20 mouse cellular contexts compared by ENCODE assay signal in the genomic region with DNA sequence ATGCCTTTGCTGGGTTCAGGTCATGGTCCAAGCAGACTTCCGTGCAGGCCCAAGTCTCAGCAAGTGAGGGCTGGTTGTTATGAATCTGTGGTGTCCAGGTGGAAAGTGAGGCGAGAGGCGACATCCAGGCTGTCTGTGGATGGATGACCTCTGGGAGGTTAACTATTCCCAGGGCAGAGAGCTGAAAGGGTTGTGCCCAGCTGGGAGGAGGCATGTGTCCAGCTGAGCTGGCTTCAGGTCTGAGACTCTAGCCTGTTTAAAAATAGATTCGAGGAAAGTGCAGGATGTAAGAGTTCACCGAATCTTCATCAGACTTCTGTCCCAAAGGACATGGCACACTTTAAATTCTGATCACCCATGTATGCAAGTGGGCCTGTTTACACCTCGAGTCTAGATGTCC. TPM values are rescaled to one million over a fixed set of nuclear protein-coding genes. Genes with fewer than 3 reads are reported as not detected.
DNase-seq lines count a peak whose midpoint lies in the region; TF ChIP-seq lines count a peak whose summit lies in the region.
"Had no signal": no experiment of that assay in that cellular context is flagged by ENCODE, and none has a peak within 500 bp of the region (broad histone marks: within the 10 kb centered on the region; RNA-seq: fewer than 3 reads in every experiment).

No protein-coding gene starts in this region.

- peak overlapping the region; percentile 62 for H3K27ac ChIP-seq in heart, adult 2 months
- no peak overlapping the region for H3K27ac ChIP-seq in kidney, adult 2 months (ENCODE audit: insufficient read depth, low read depth, low read length)
- H3K27ac ChIP-seq: embryonic facial prominence, embryonic 15.5 days; hindbrain, embryonic 14.5 days; liver, embryonic 14.5 days; lung, embryonic 15.5 days; macrophage; midbrain, embryonic 10.5 days; stomach, postnatal 0 days had no signal

- peak; percentile 53 for DNase-seq in adrenal gland, postnatal 10 days
- no peak for DNase-seq in adrenal gland, adult 8-10 months
- DNase-seq in heart, adult 2 months = peak in 1 of 2 experiments; percentile 54
- no peak for DNase-seq in heart, postnatal 4 days
- peak; percentile 53 for DNase-seq in kidney, adult 2 months
- no peak for DNase-seq in kidney, postnatal 10 days
- DNase-seq in gastrocnemius, postnatal 10 days = peak; percentile 33
- DNase-seq in testis, postnatal 14 days (ENCODE audit: low spot score) = no peak
- DNase-seq: cerebellum, adult 18-20 months; cerebellum, postnatal 36 days; layer of hippocampus, postnatal 36 days; retina, postnatal 1 day; right cerebral cortex, postnatal 4 days had no signal

- H3K79me2 ChIP-seq in heart, adult 2 months (replicated peaks; ENCODE audit: control insufficient read depth, insufficient read depth, low read length) = no peaks in the 10 kb centered on the region; the same call in 1 of the 2 replicates

- 39% methylated on average over 6 of the region's 6 CpGs for WGBS in heart, adult 2 months
- WGBS in kidney, adult 2 months = 52% methylated on average over 6 of the region's 6 CpGs

- H3K4me3 ChIP-seq in heart, adult 2 months = no peak overlapping the region
- no peak overlapping the region for H3K4me3 ChIP-seq in kidney, adult 2 months (ENCODE audit: insufficient read depth, low read depth, low read length)
- H3K4me3 ChIP-seq: embryonic facial prominence, embryonic 15.5 days; lung, embryonic 15.5 days; midbrain, embryonic 10.5 days had no signal

- H3K27me3 ChIP-seq in heart, adult 2 months (ENCODE audit: control insufficient read depth, insufficient read depth, low read length) = no peaks in the 10 kb centered on the region
- H3K27me3 ChIP-seq in kidney, adult 2 months (replicated peaks; ENCODE audit: control insufficient read depth, insufficient read depth, low read length) = no peaks in the 10 kb centered on the region
- H3K27me3 ChIP-seq: embryonic facial prominence, embryonic 15.5 days; lung, embryonic 15.5 days had no signal

- intact Hi-C loops in heart, adult 2 months (cut with DNase I) = no loop called here

- no peak for TF ChIP-seq CTCF in heart, adult 2 months (IDR thresholded peaks at IDR 0.05)
- no peak for TF ChIP-seq CTCF in kidney, adult 2 months (conservative IDR thresholded peaks at IDR 0.05; ENCODE audit: insufficient read depth, insufficient read length, low read depth, low read length)

- no peak overlapping the region; the same call in 1 of the 2 replicates for H3K9ac ChIP-seq in heart, adult 2 months (ENCODE audit: low read depth, low read length)
- H3K9ac ChIP-seq: embryonic facial prominence, embryonic 15.5 days; hindbrain, embryonic 14.5 days; liver, embryonic 14.5 days; lung, embryonic 15.5 days had no signal

- no peak for TF ChIP-seq POLR2A in heart, adult 2 months (IDR thresholded peaks at IDR 0.05; ENCODE audit: insufficient read depth, low read depth, low read length)
- no peak for TF ChIP-seq POLR2A in kidney, adult 2 months (IDR thresholded peaks at IDR 0.05; ENCODE audit: low read depth, low read length)

- no peak for TF ChIP-seq EP300 in heart, adult 2 months (IDR thresholded peaks at IDR 0.05; ENCODE audit: insufficient read depth, low read depth, low read length)

- no peaks in the 10 kb centered on the region for H3K36me3 ChIP-seq in heart, adult 2 months (ENCODE audit: control insufficient read depth, insufficient read depth, low read length)
- H3K36me3 ChIP-seq in kidney, adult 2 months (ENCODE audit: control insufficient read depth, insufficient read depth, low read length) = no peaks in the 10 kb centered on the region
- H3K36me3 ChIP-seq: embryonic facial prominence, embryonic 15.5 days; lung, embryonic 15.5 days had no signal

- peaks cover 20% of the 10 kb centered on the region for H3K4me1 ChIP-seq in heart, adult 2 months (ENCODE audit: control insufficient read depth, insufficient read depth, low read length)
- 0 out of 2 replicates have a peak, but pooled peaks cover 6% of the 10 kb centered on the region for H3K4me1 ChIP-seq in kidney, adult 2 months (ENCODE audit: control insufficient read depth, insufficient read depth, low read length)
- H3K4me1 ChIP-seq: lung, embryonic 15.5 days had no signal

RNA-seq across cellular contexts. Expression of a gene that starts 38.6 kb away (rescaled TPM):
- total RNA-seq in adrenal gland, postnatal 10 days (2021) = 10 to 100 TPM; 33.2 to 42.1 TPM
- 10 to 100 TPM; 16.3 to 21.4 (median 19.9) TPM for total RNA-seq in adrenal gland, adult 8-10 months (2022)
- 100 to 1,000 TPM in 1 of 2 experiments, 10 to 100 TPM in 1; 99.4 to 116 TPM for total RNA-seq in heart, adult 2 months (2021)
- 58.5 and 61.6 TPM in 2 replicates for polyA plus RNA-seq in heart, adult 2 months (2012; rRNA removed)
- total RNA-seq in heart, postnatal 4 days (2021) = 100 to 1,000 TPM; 172 to 177 TPM
- 7.1 and 8.5 TPM in 2 replicates for polyA plus RNA-seq in kidney, adult 2 months (2012; rRNA removed)
- total RNA-seq in gastrocnemius, postnatal 10 days (2021) = 10 to 100 TPM; 80.9 to 83.6 TPM

RNA-seq across cellular contexts. Expression of a gene that starts 53.4 kb away (rescaled TPM):
- total RNA-seq in adrenal gland, postnatal 10 days (2021) = 1 to 10 TPM; 3.6 to 4.4 TPM
- 1 to 10 TPM; 3.1 to 9.0 (median 5.0) TPM for total RNA-seq in adrenal gland, adult 8-10 months (2022)
- total RNA-seq in heart, adult 2 months (2021) = 1 to 10 TPM; 1.9 to 2.5 TPM
- polyA plus RNA-seq in heart, adult 2 months (2012; rRNA removed) = 1.3 and 1.5 TPM in 2 replicates
- 1 to 10 TPM; 1.6 to 2.4 TPM for total RNA-seq in heart, postnatal 4 days (2021)
- 1.5 and 4.5 TPM in 2 replicates for polyA plus RNA-seq in kidney, adult 2 months (2012; rRNA removed)
- 1 to 10 TPM; 1.5 to 1.6 TPM for total RNA-seq in gastrocnemius, postnatal 10 days (2021)

Comparison
In these comparisons a context has a peak if more than half of its experiments do, and no peak if none do; other contexts are left out.
1. DNase-seq: peak in adrenal gland, postnatal 10 days (single experiment), kidney, adult 2 months (single experiment) and gastrocnemius, postnatal 10 days (single experiment); none in adrenal gland, adult 8-10 months (single experiment), heart, postnatal 4 days (single experiment), kidney, postnatal 10 days (single experiment) and testis, postnatal 14 days (single experiment).